Mouse (Mus musculus) bone marrow, adult 2 months (tissue): ENCODE data around the gene Vmn1r188. TPM values are rescaled to one million over a fixed set of nuclear protein-coding genes. Genes with fewer than 3 reads are reported as not detected.
"Not testable (repeated sequence)": the region's sequence is repeated elsewhere in the genome, so short reads cannot be mapped to it uniquely, and the experiment has no call there.

ENCODE experiments used
- H3K27ac ChIP-seq: fragments of 200-500 bp; 2 replicates; pipeline ENCODE4 v1.5.1; 2012; ENCODE audit warnings: low read depth, mild to moderate bottlenecking, control low read depth, inconsistent platforms, low read length; ENCODE audit not compliant: control insufficient read depth, poor library complexity, insufficient read depth
- H3K4me1 ChIP-seq: fragments of 200-500 bp; 2 replicates; pipeline ENCODE4 v1.6.1; 2011; ENCODE audit warnings: low read length; ENCODE audit not compliant: control insufficient read depth, insufficient read depth
- H3K4me3 ChIP-seq: fragments of 200-500 bp; replicated peaks from 2 replicates; pipeline ENCODE3; 2011; ENCODE audit warnings: mild to moderate bottlenecking, low read depth, low read length, control low read depth; ENCODE audit not compliant: control insufficient read depth
- CTCF ChIP-seq: fragments of 200-500 bp; IDR thresholded peaks from 2 replicates; pipeline ENCODE4 v1.5.1; 2011; ENCODE audit warnings: low read length, control low read depth; ENCODE audit not compliant: control insufficient read depth, insufficient read depth
- POLR2A ChIP-seq: fragments of 200-500 bp; IDR thresholded peaks from 2 replicates; pipeline ENCODE4 v1.6.1; 2011; ENCODE audit warnings: low read depth, mild to moderate bottlenecking, control low read depth, low read length, borderline replicate concordance; ENCODE audit not compliant: control insufficient read depth
- WGBS: fragments of 180-500 bp; shearing (Covaris S2); methylation state at CpG from one replicate; pipeline ENCODE4 v1.1.7; 2018; 5-methylcytosine and 5-hydroxymethylcytosine counted together
- polyA plus RNA-seq: library from polyadenylated mRNA; stranded (reverse); fragments of >200 nt; gene quantifications from 2 replicates; pipeline ENCODE4 v1.2.4, GENCODE M21; 2011; ENCODE audit warnings: low replicate concordance; ENCODE audit not compliant: missing spikeins, insufficient read depth, insufficient read length

Vmn1r188 gene
- polyA plus RNA-seq, 1 experiment = not detected

DNA sequence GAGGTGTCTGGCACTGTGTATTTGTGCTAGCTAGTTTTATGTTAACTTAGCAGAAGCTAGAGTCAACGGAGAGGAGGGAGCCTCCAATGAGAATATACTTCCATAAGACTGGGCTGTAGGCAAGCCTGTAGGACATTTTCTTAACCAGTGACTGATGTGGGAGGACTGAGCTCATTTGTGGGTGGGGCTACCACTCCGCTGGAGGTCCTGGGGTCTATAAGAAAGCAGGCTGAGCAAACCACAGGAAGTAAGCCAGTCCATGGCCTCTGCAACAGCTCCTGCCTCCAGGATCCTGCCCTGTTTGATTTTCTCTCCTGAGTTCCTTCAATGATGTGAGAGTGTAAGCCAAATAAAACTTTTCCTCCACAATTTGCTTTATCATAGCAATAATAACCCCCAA is 38.9 kb upstream of the Vmn1r188 start:
- WGBS = 42% methylated on average over 2 of the region's 2 CpGs
- H3K27ac ChIP-seq = no peak overlapping the region

DNA sequence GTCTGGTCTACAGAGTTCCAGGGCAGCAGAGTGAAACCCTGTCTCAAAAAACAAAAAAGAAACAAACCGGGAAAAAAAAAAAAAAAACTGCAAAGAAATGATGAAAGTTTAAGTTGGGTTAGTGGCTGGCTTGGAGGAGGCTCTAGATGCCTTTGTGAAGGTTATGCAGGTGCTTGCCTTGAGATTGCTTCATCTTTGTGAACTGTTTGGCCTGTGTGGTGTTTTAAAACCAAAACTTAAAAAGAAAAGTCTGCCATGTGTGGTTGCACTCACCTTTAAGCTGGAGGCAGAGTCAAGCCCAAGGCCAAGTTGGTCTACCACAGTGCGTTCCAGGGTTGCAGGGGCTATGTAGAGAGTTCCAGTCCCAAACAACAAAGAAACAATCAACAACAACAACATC is 35.2 kb upstream of the Vmn1r188 start:
- Histone ChIP-seq H3K27ac (no peak overlapping the region), H3K4me3 (no peak overlapping the region), H3K4me1 (peaks cover 1% of the 10 kb centered on the region; the same call in 1 of the 2 replicates)
- 62% methylated on average over 2 of the region's 2 CpGs for WGBS
- TF ChIP-seq POLR2A (no peak), CTCF (no peak)

More for the DNA sequence above, 38.9 kb upstream of the Vmn1r188 start:
- Histone ChIP-seq H3K4me3 (no peak overlapping the region), H3K4me1 (no peaks in the 10 kb centered on the region; the same call in 1 of the 2 replicates)
- TF ChIP-seq CTCF (no peak), POLR2A (no peak)

DNA sequence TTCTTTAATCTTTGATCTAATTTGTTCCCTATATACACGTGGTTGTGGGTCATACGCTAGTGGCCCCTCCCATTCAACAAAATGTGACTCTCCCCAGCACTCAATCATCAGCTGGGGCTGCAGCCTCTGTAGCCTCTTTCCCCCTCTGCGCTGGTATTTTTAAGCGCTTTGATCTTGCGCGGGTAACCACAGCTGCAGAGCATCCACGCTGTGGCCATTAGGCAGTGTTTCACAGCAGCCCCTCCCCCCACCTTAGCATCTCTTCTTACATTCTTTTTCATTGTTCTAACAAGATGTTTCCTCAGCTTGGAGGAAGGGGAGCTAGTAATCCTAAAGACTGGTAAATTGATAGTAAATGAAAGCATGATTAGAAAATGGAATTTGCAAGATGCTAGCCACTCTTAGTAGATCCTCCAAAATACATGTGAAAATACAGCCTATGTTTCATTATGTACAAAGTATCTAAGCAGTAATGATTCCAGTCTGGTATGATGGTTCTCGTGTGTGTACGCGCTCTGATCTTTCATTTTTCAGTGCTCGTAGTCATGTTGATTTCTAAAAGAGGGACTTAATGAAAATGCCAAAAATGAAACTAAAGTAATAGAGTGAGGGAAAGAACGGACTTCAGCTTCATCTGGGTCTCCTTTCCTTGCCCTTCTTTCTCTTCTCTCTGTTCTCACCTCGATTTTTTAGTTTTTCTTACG is 34.4 kb upstream of the Vmn1r188 start:
- no peak for TF ChIP-seq CTCF
- TF ChIP-seq POLR2A = no peak
- H3K4me3 ChIP-seq = peak overlapping the region; percentile 56
- no peak overlapping the region for H3K27ac ChIP-seq
- WGBS = under 1% methylated on average over 14 of the region's 14 CpGs
- H3K4me1 ChIP-seq = peaks cover 1% of the 10 kb centered on the region; the same call in 1 of the 2 replicates

DNA sequence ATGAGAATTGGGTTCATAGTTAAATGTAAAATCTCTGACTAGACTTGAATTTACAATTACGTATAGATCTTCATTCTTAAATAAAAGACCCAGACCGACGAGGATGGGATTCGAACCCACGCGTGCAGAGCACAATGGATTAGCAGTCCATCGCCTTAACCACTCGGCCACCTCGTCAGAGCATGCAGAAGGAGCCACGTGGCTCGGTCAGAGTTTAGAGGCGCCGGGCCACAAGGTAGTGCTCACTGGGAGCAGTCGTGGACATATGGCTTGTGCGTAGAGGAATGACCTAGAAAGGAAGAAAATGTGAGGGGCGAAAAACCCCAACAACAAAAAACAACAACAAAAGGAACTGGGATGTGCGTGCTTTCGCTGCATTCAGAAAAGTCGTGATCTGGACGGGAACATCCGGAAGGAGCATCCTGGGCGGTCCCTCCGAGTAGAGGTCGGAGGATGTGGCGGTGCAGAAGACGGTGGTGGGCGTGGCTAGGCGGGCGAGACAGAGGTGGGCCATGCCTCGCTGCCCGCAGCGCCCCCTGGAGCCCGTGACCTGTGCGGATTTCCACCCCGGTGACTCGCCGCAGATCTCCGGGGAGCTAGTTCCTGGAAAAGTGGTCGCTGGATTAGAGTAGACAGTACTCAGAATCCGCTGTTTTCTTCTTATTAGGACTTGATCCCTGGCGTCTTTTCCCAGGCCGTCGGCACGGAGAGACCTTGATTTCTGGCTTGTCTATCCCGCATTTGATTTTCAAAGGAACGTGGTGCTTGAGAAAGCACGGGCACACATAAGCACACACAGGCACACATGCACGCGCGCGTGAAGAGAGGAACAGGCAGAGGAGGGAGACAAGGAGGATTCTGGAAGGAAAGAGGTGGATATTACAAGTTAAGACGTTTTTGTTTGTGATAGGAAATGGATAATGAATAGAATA is 33.4 kb upstream of the Vmn1r188 start:
- under 1% methylated on average over 52 of the region's 52 CpGs for WGBS
- TF ChIP-seq POLR2A (no peak), CTCF (peak; percentile 76)
- peaks cover 1% of the 10 kb centered on the region; the same call in 1 of the 2 replicates for H3K4me1 ChIP-seq

DNA sequence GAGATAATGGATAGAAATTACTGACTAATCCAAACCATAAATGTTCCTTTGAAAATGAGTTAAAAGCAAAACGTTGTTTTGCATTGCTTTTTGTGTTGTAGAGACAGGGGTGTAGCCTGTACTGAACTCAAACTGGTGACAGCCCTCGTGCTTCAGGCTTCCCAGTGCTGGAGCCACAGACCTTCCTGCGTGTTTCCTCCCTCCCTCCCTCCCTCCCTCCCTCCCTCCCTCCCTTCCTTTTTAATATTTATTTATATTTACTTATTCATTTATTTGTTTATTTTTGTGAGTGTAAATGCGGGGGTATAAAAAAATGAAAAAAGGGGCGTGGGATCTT is 32.7 kb upstream of the Vmn1r188 start:
- TF ChIP-seq CTCF = no peak
- no peak for TF ChIP-seq POLR2A
- Histone ChIP-seq H3K4me3 (no peak overlapping the region), H3K27ac (no peak overlapping the region), H3K4me1 (peaks cover 1% of the 10 kb centered on the region; the same call in 1 of the 2 replicates)
- 9% methylated on average over 5 of the region's 5 CpGs for WGBS

More for the DNA sequence above, 33.4 kb upstream of the Vmn1r188 start:
- Histone ChIP-seq H3K4me3 (peak overlapping the region; percentile 61), H3K27ac (peak overlapping the region; percentile 31)

DNA sequence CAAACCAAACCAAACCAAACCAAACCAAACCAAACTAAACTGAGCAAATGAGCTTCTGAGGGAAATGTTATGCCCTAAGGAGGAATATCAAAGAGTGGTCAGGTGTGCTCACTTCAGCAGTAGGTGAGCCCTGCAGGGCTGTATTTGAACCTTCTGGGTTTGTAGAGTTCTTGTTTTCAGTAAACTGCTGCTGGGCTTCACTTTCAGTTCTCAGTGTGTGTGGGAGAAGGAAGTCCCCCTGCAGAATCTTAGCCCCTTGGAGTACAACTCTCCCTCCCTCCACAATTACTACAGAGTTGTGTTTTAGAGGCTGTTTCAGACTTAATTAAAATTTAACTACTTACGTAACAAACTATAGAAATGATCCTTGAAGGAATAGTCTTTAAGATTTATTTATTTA is 30.5 kb upstream of the Vmn1r188 start:
- 92% methylated on average over 1 of the region's 1 CpGs for WGBS
- no peak overlapping the region for H3K27ac ChIP-seq
- TF ChIP-seq POLR2A = no peak
- no peak for TF ChIP-seq CTCF
- peaks cover 1% of the 10 kb centered on the region; the same call in 1 of the 2 replicates for H3K4me1 ChIP-seq
- H3K4me3 ChIP-seq = no peak overlapping the region

DNA sequence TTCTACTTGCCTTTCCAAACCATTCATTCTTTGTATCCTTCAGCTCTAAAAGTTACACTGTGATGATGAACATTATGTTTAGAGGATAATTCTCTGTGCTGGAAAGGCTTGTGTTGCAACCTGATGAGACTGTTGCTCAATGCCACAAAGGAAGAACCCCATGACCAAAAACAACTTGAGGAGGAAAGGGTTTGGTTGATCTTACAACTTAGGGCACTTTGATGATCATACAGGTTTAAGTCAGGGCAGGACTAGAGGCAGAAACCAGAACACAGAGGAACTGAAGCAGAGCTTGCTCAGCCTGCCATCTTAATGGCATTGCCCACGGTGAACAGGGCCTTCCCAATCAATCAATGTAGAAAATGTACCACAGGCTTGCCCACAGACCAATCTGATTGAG is 22.8 kb upstream of the Vmn1r188 start:
- Histone ChIP-seq H3K4me1 (no peaks in the 10 kb centered on the region), H3K27ac (no peak overlapping the region), H3K4me3 (no peak overlapping the region)
- WGBS = 39% methylated on average over 1 of the region's 1 CpGs
- TF ChIP-seq POLR2A (no peak), CTCF (no peak)

DNA sequence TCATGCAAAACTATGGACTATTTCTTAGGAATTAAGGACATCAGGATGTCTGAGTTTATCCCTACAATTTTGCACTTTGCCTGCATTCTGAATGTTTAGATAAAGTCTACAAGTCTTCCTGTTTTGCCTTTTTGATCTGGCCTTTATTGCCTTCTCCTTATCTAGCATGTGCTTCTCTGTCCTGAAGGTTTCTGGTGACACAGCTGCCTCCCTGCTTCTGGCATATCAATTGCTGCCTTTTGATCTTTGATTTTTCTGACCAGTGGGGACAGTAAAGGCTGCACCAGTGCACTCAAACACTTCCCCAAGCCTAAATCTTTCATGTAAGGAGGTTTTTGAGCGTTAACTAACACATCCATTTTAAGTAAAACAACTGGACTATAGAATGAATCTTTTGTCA is 20.8 kb upstream of the Vmn1r188 start:
- no peaks in the 10 kb centered on the region for H3K4me1 ChIP-seq
- H3K4me3 ChIP-seq = no peak overlapping the region
- TF ChIP-seq POLR2A (no peak), CTCF (no peak)
- 50% methylated on average over 1 of the region's 1 CpGs for WGBS
- H3K27ac ChIP-seq = no peak overlapping the region

DNA sequence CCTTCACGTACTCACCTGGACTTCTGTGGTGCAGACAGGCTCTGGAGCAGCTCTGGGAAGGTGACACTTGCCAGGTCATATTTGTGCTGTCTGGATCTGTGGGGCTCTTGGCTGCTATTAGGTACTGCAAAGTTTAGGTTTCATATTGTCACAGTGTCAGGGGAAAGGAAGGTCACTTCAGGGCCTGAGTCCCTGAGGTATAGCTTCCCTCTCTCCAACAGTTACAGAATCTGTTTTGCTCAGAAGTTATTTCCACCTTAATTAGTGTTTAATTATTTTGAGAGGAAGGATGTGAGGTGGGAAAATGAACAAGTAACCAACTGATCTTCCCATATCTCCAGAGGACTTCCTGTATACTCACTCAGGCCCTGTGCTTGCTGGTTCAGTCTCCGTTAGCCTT is 21.5 kb downstream of the Vmn1r188 start, which contains the start of gene Vmn1r189:
Vmn1r189 (minus strand) TSS at position 101 of the 400 bp plus-strand sequence.
- 68% methylated on average over 2 of the region's 2 CpGs for WGBS
- not testable (repeated sequence) for H3K27ac ChIP-seq, H3K4me1 ChIP-seq, H3K4me3 ChIP-seq

DNA sequence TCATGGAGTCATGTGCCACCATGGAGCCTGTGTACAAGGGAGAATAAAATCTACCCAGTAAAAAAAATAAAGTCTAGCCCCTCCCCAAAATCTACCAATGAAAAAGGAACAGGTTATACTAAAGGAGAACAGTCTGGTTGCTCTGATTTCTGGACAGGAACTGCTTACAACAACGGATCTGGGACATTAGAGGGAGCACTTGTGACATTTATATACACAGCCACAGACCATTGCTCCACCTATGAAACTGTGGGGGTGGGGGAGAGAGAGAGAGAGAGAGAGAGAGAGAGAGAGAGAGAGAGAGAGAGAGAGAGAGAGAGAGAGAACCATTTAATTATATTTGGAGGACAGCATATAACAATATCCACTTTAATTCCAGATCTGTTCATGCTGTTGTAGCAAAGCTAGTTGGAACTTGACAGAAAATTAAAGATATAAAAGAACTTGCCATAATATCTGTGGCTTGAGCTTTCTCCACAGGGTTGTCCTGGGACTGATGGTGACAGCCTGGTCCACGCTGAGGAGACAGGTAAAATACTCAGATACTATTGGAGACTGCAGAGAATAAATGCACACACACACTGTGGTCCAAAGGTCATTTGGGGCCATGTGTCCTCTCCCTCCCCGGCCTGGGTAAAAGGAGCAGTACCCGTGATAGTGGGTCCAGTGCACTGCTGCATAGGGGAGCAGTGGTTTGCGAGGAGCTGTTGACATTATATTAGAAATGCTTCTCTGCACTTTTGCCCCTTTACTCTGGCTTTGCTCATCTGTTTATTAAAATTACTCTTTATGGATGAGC is 52.5 kb downstream of the Vmn1r188 start:
- WGBS = 64% methylated on average over 5 of the region's 5 CpGs

More for the DNA sequence above, 52.5 kb downstream of the Vmn1r188 start:
- H3K4me1 ChIP-seq, H3K27ac ChIP-seq, H3K4me3 ChIP-seq: not testable (repeated sequence)
